Mouse (Mus musculus) T-cell, adult 2 months (primary cell): ENCODE data around the gene Aldh9a1.

Experiments
- DNase-seq: peaks from one replicate; pipeline ENCODE4 v3.0.0; 2022; ENCODE audit warnings: low spot score

Gene Aldh9a1

GRCm38 (mm10) chr1:167350597-167351415 lies 1.0 kb downstream of the Aldh9a1 start:
- DNase-seq = no peak

GRCm38 (mm10) chr1:167352403-167352802 lies 2.6 kb downstream of the Aldh9a1 start:
- no peak for DNase-seq

GRCm38 (mm10) chr1:167357387-167357786 lies 7.6 kb downstream of the Aldh9a1 start:
- DNase-seq = no peak

- no peak for DNase-seq
These were observed 8.9 kb downstream of the Aldh9a1 start for GRCm38 (mm10) chr1:167358731-167359130.

- DNase-seq = no peak
These were observed 10.5 kb downstream of the Aldh9a1 start for GRCm38 (mm10) chr1:167360268-167360667.

GRCm38 (mm10) chr1:167362819-167363218 lies 13.0 kb downstream of the Aldh9a1 start:
- no peak for DNase-seq

GRCm38 (mm10) chr1:167363322-167363721 lies 13.5 kb downstream of the Aldh9a1 start:
- no peak for DNase-seq

GRCm38 (mm10) chr1:167365808-167366207 lies 16.0 kb downstream of the Aldh9a1 start:
- no peak for DNase-seq

GRCm38 (mm10) chr1:167366621-167367020 lies 16.8 kb downstream of the Aldh9a1 start:
- DNase-seq = no peak

GRCm38 (mm10) chr1:167368018-167368417 lies 18.2 kb downstream of the Aldh9a1 start:
- no peak for DNase-seq

- no peak for DNase-seq
These were observed 18.7 kb downstream of the Aldh9a1 start for GRCm38 (mm10) chr1:167368513-167368912.

- DNase-seq = peak; percentile 82
These were observed 20.1 kb downstream of the Aldh9a1 start for GRCm38 (mm10) chr1:167369905-167370304.

- no peak for DNase-seq
These were observed 22.9 kb downstream of the Aldh9a1 start for GRCm38 (mm10) chr1:167372739-167373138.

GRCm38 (mm10) chr1:167374003-167374784 lies 24.4 kb downstream of the Aldh9a1 start:
- DNase-seq = peak; percentile 52

GRCm38 (mm10) chr1:167374942-167375341 lies 25.2 kb downstream of the Aldh9a1 start:
- no peak for DNase-seq

GRCm38 (mm10) chr1:167378019-167378418 lies 28.2 kb downstream of the Aldh9a1 start:
- no peak for DNase-seq

GRCm38 (mm10) chr1:167379751-167380150 lies 30.0 kb downstream of the Aldh9a1 start:
- DNase-seq = no peak

GRCm38 (mm10) chr1:167380223-167380622 lies 30.4 kb downstream of the Aldh9a1 start:
- DNase-seq = no peak

GRCm38 (mm10) chr1:167381050-167382015 lies 31.5 kb downstream of the Aldh9a1 start:
- no peak for DNase-seq

- DNase-seq = no peak
These were observed 32.5 kb downstream of the Aldh9a1 start for GRCm38 (mm10) chr1:167382316-167382715.

- DNase-seq = no peak
These were observed 33.0 kb downstream of the Aldh9a1 start for GRCm38 (mm10) chr1:167382763-167383162.

- no peak for DNase-seq
These were observed 33.4 kb downstream of the Aldh9a1 start for GRCm38 (mm10) chr1:167383178-167383577.
